Mouse (Mus musculus): Measurements from ENCODE around the gene Jag1.

DNA sequence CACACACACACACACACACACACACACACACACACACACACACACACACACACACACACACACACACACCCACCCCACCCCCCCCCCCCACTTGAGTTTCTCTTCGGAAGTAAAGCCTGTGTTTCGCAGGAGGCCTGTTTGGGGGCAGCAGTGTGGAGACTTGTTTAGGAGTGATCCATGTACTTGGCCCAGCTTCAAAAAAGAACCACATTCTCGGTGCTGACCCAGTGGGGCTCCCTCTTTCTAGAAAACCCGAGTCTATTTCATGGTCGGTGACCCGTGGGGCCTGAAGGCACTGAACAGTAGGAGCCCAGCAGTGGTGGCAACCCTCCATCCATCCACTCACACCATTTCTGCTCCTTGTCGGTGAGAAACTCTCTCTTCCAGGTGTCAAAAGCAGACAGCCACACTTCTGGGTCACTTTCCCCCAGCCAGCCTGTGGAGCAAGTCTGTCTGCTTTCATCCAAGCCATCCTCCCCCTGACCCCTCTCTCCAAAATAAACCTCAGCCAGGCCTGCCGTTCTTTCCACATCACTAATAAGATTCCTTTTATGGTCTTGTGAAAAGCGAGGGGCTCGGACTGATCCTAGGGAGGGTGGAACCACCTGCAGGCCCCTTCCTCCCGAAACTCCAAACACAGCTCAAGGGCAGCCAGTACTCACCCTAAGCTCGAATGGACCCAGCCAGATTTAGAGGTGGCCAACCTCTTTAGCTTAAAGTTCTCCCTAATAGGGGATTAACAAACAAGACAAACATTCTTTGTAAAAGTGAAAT, 3.0 kb downstream of the Jag1 start:
- TF ChIP-seq CTCF (conservative IDR thresholded peaks at IDR 0.05; ENCODE audit: insufficient read depth, insufficient read length, low read depth, low read length) (no peak), POLR2A (IDR thresholded peaks at IDR 0.05; ENCODE audit: low read depth, low read length) (no peak)

Measured in kidney, adult 2 months (tissue).